Mouse (Mus musculus) olfactory bulb, adult 2 months (tissue): ENCODE results near the gene Clec5a.

Experiments
- CTCF ChIP-seq: fragments of 200-500 bp; IDR thresholded peaks from 2 replicates; pipeline ENCODE4 v1.5.1; 2012; ENCODE audit warnings: low read depth, mild to moderate bottlenecking, low read length, moderate library complexity; ENCODE audit not compliant: insufficient read depth
- POLR2A ChIP-seq: fragments of 200-500 bp; IDR thresholded peaks from 2 replicates; pipeline ENCODE4 v1.6.1; 2012; ENCODE audit warnings: mild to moderate bottlenecking, low read depth, low read length, moderate library complexity; ENCODE audit not compliant: insufficient read depth

DNA sequence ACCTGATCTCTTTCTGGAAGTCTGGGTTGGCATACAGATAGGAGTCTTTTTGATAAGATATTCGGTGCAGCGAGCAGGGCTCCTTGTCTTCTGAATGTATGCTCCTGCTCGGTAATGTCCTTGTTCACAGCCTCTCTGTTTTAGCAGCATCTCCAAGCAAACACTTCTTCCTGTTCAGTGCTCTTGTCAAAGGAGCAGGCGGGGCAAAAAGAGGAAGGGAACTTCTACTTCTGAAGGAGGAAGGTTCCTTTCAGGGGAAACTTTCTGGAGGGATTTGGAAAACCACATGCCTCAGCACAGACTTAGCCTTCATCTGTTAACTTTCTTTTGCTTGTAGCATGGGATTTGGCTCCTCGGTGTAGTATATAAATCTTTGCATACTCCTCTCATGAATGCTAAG is at the start of gene Clec5a:
- TF ChIP-seq CTCF (no peak), POLR2A (no peak)
